Mouse (Mus musculus): ENCODE measurements at regions not wholly inside any gene's neighbourhood (a gene's known extent, or its start where the extent isn't known, plus 50 kb on each side); places are given as distances from the start of the nearest gene placed in this dataset.

- Histone ChIP-seq H3K27ac (replicated peaks) (no peak overlapping the region), H3K4me1 (no peaks in the 10 kb centered on the region), H3K9me3 (no peaks in the 10 kb centered on the region), H3K4me2 (replicated peaks) (no peak overlapping the region), H3K36me3 (no peaks in the 10 kb centered on the region), H3K27me3 (no peaks in the 10 kb centered on the region), H3K4me3 (no peak overlapping the region), H3K9ac (replicated peaks) (no peak overlapping the region)
- 90% methylated on average over 3 of the region's 3 CpGs for WGBS
- no peak for ATAC-seq (ENCODE audit: low FRiP score, low read depth)
These were observed 168.3 kb upstream of the Zic4 start for GRCm38 (mm10) chr9:91193954-91194353.

DNA sequence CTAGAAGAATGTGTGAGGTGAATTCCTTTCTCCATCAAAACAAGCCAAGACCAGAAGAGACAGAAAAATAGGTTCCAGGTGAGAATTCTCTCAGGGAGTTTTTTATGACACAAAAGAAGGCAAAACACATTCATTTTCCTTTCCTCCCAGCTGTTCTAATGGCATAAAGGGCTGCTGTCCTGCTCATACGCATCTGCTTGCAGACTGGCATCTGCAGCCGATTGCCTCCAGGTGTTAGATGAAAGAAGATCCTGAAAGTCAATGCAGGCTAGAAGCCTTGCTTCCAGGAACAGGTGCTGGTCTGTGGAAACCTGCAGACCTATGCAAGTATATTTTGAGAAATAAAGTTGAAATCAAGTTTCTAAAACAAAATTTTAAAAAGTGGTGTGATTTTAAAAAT lies 154.9 kb upstream of the Zic4 start:
- no peaks in the 10 kb centered on the region for H3K27me3 ChIP-seq
- no peak overlapping the region for H3K4me2 ChIP-seq (replicated peaks)
- H3K36me3 ChIP-seq: no peaks in the 10 kb centered on the region
- H3K9me3 ChIP-seq: no peaks in the 10 kb centered on the region
- H3K9ac ChIP-seq (replicated peaks): no peak overlapping the region
- H3K27ac ChIP-seq (replicated peaks): no peak overlapping the region
- WGBS: 69% methylated on average over 2 of the region's 2 CpGs
- no peaks in the 10 kb centered on the region for H3K4me1 ChIP-seq
- ATAC-seq (ENCODE audit: low FRiP score, low read depth): no peak
- no peak overlapping the region for H3K4me3 ChIP-seq

GRCm38 (mm10) chr9:91227673-91228440 lies 134.4 kb upstream of the Zic4 start:
- peak overlapping the region; percentile 29 for H3K4me2 ChIP-seq (replicated peaks)
- H3K27me3 ChIP-seq: no peaks in the 10 kb centered on the region
- ATAC-seq (ENCODE audit: low FRiP score, low read depth): peak; percentile 87
- H3K4me3 ChIP-seq: no peak overlapping the region
- no peak overlapping the region for H3K9ac ChIP-seq (replicated peaks)
- 37% methylated on average over 10 of the region's 10 CpGs for WGBS
- no peaks in the 10 kb centered on the region for H3K9me3 ChIP-seq
- H3K36me3 ChIP-seq: no peaks in the 10 kb centered on the region
- peaks cover 6% of the 10 kb centered on the region; the same call in 1 of the 2 replicates for H3K4me1 ChIP-seq
- H3K27ac ChIP-seq (replicated peaks): no peak overlapping the region

GRCm38 (mm10) chr9:91228525-91228924 lies 133.7 kb upstream of the Zic4 start:
- no peaks in the 10 kb centered on the region for H3K36me3 ChIP-seq
- no peak overlapping the region for H3K9ac ChIP-seq (replicated peaks)
- no peak for ATAC-seq (ENCODE audit: low FRiP score, low read depth)
- H3K4me2 ChIP-seq (replicated peaks): no peak overlapping the region
- peaks cover 6% of the 10 kb centered on the region; the same call in 1 of the 2 replicates for H3K4me1 ChIP-seq
- no peak overlapping the region for H3K4me3 ChIP-seq
- no peak overlapping the region for H3K27ac ChIP-seq (replicated peaks)
- WGBS: 59% methylated on average over 5 of the region's 5 CpGs
- no peaks in the 10 kb centered on the region for H3K9me3 ChIP-seq
- no peaks in the 10 kb centered on the region for H3K27me3 ChIP-seq

- Histone ChIP-seq H3K27me3 (no peaks in the 10 kb centered on the region), H3K4me2 (replicated peaks) (no peak overlapping the region), H3K4me1 (no peaks in the 10 kb centered on the region), H3K9me3 (no peaks in the 10 kb centered on the region), H3K27ac (replicated peaks) (no peak overlapping the region), H3K9ac (replicated peaks) (no peak overlapping the region), H3K4me3 (no peak overlapping the region), H3K36me3 (no peaks in the 10 kb centered on the region)
- WGBS: 73% methylated on average over 1 of the region's 1 CpGs
- ATAC-seq (ENCODE audit: low FRiP score, low read depth): no peak
These were observed 108.3 kb upstream of the Zic4 start for GRCm38 (mm10) chr9:91253886-91254285.

DNA sequence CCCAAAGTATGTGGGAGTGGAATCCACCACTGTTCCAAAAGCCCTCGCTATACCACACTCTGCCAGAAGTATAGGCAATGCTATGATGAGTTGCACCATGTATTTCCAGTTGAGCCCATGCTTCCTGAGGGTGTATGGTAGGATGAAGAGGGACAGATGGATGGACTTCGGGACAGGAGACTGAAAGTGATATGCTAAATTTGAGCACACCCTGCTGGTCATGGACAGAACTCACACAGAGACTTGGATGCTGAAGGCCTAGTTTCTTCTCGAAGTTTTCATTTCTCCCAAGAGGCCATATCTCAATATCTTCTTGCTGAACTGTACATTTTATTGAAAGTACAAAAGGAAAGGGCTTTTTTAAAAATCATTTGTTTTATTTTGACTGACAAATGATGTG lies 70.9 kb upstream of the Zic4 start:
- ATAC-seq (ENCODE audit: low FRiP score, low read depth): no peak
- Histone ChIP-seq H3K27ac (replicated peaks) (no peak overlapping the region), H3K9me3 (no peaks in the 10 kb centered on the region), H3K27me3 (no peaks in the 10 kb centered on the region), H3K4me1 (no peaks in the 10 kb centered on the region), H3K4me3 (no peak overlapping the region), H3K4me2 (replicated peaks) (no peak overlapping the region), H3K36me3 (no peaks in the 10 kb centered on the region), H3K9ac (replicated peaks) (no peak overlapping the region)
- WGBS: 82% methylated on average over 3 of the region's 3 CpGs

Measured in midbrain, embryonic 12.5 days (tissue).